Mouse (Mus musculus) left cerebral cortex, adult 9 months (tissue): Measurements from ENCODE around the gene Pou2f2.

Experiments
- DNase-seq, 2 experiments: peaks; one replicate each; pipeline ENCODE4 v3.0.0; 2022; ENCODE audit warnings: low spot score in 2 of 2

Gene Pou2f2

GRCm38 (mm10) chr7:25179606-25180161 is at the start of gene Pou2f2:
TSS of gene Pou2f2 (minus strand) at chr7:25179726.
- peak; percentile 77 to 79 for DNase-seq

GRCm38 (mm10) chr7:25227523-25228300 is 48.2 kb upstream of the Pou2f2 start:
- no peak for DNase-seq

- DNase-seq = no peak
Observed at GRCm38 (mm10) chr7:25222275-25222967, 42.9 kb upstream of the Pou2f2 start.

- peak; percentile 95 to 97 for DNase-seq
Observed at GRCm38 (mm10) chr7:25221102-25221883, 41.8 kb upstream of the Pou2f2 start, which contains the start of gene Zfp526. TSS of gene Zfp526 (plus strand) at chr7:25221425.

- DNase-seq = no peak
Observed at GRCm38 (mm10) chr7:25220457-25221101, 41.1 kb upstream of the Pou2f2 start, which contains the start of gene Dedd2. TSS of gene Dedd2 (minus strand) at chr7:25220615.

GRCm38 (mm10) chr7:25219756-25220456 is 40.4 kb upstream of the Pou2f2 start:
- DNase-seq = peak; percentile 85 to 96

- no peak for DNase-seq
Observed at GRCm38 (mm10) chr7:25219416-25219750, 39.9 kb upstream of the Pou2f2 start.

GRCm38 (mm10) chr7:25218705-25219415 is 39.3 kb upstream of the Pou2f2 start:
- no peak for DNase-seq

- no peak for DNase-seq
Observed at GRCm38 (mm10) chr7:25217653-25218395, 38.3 kb upstream of the Pou2f2 start.

- DNase-seq = no peak
Observed at GRCm38 (mm10) chr7:25214172-25214571, 34.6 kb upstream of the Pou2f2 start.

- no peak for DNase-seq
Observed at GRCm38 (mm10) chr7:25213099-25213498, 33.6 kb upstream of the Pou2f2 start.

GRCm38 (mm10) chr7:25210482-25210881 is 31.0 kb upstream of the Pou2f2 start:
- DNase-seq = no peak

- no peak for DNase-seq
Observed at GRCm38 (mm10) chr7:25209161-25209622, 29.7 kb upstream of the Pou2f2 start.

- no peak for DNase-seq
Observed at GRCm38 (mm10) chr7:25206094-25206830, 26.7 kb upstream of the Pou2f2 start.

GRCm38 (mm10) chr7:25205355-25206093 is 26.0 kb upstream of the Pou2f2 start:
- no peak for DNase-seq

- DNase-seq = no peak
Observed at GRCm38 (mm10) chr7:25203624-25204023, 24.1 kb upstream of the Pou2f2 start.

- no peak for DNase-seq
Observed at GRCm38 (mm10) chr7:25197384-25198018, 18.0 kb upstream of the Pou2f2 start.
